Mouse (Mus musculus) heart, adult 9 months (tissue): ENCODE measurements around the gene Cdk2ap1.
A peak's percentile ranks its signal among the peaks of the same experiment; 100 is the strongest.
"Not testable (repeated sequence)": the region's sequence is repeated elsewhere in the genome, so short reads cannot be mapped to it uniquely, and the experiment has no call there.

Experiments
- DNase-seq, 2 experiments: peaks; one replicate each; pipeline ENCODE4 v3.0.0; 2022; ENCODE audit warnings: low spot score in 2 of 2

The Cdk2ap1 gene

GRCm38 (mm10) chr5:124362982-124363381 lies at the start of gene Cdk2ap1:
Gene Cdk2ap1 (minus strand): TSS chr5:124363082.
- DNase-seq: not testable (repeated sequence)

- DNase-seq: no peak
These were observed 49.3 kb upstream of the Cdk2ap1 start for GRCm38 (mm10) chr5:124412163-124412562.

- DNase-seq: no peak
These were observed 47.9 kb upstream of the Cdk2ap1 start for GRCm38 (mm10) chr5:124410808-124411207.

GRCm38 (mm10) chr5:124393726-124394125 lies 30.8 kb upstream of the Cdk2ap1 start:
- no peak for DNase-seq

GRCm38 (mm10) chr5:124392412-124392811 lies 29.5 kb upstream of the Cdk2ap1 start:
- DNase-seq: no peak

DNA sequence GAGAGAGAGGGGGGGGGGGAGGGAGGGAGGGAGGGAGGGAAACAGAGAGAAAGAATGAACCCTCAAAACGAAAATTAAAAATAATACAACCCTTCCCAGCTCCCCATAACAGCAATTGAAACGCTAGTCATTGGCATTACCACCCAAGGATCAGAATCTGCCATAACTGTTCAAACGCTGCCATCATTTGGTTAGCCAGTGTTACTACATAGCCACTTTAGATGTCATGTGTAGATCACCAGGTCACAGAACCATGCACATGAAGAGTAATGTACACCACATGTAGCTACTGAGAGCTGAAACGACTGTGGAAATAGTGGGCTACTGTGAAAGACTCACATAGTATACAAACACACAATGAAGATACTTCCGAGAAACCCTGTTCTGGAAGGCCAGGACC lies 25.1 kb upstream of the Cdk2ap1 start:
- no peak for DNase-seq

DNA sequence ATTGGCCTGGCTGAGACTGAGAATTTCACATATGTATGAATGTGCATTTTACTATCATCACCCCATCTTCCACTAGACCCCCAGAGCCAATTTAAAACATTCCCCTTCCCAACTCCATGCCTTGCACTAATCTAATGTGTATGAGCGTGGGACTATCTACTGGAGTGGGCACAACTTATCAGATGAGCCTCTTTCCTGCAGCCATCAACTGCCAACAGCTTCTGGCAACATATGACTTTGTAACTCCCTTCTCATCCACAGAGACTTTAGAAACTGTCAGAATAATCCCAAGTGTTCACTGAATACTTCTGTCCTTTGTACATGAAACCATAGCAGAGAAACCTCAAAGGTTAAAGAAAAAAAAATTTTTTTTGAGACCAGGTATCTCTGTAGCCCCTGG lies 17.2 kb upstream of the Cdk2ap1 start:
- no peak for DNase-seq

GRCm38 (mm10) chr5:124377149-124377548 lies 14.3 kb upstream of the Cdk2ap1 start:
- no peak for DNase-seq

DNA sequence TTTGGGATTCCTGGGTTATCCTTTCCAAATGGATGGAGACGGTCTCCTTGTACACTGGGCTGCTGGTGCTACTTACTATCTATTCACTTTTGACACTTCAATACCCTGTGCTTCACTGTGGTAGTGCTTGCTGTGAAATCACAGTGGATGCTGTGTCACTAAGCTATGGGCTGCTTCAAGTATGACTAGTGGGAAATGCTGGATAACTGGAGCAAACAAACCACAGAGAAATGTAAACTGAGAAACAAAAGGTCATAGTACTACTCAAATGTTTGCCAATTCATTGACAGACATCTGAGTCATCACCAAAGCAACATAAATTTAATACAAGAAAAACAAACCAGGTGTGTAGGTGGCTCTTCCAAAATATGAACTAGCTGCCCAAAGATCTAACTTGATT lies 13.5 kb upstream of the Cdk2ap1 start:
- DNase-seq: no peak

- DNase-seq: no peak
These were observed 11.4 kb upstream of the Cdk2ap1 start for GRCm38 (mm10) chr5:124374298-124374697.

- no peak for DNase-seq
These were observed 3.8 kb upstream of the Cdk2ap1 start for GRCm38 (mm10) chr5:124366721-124367120.

- DNase-seq: no peak
These were observed 2.9 kb upstream of the Cdk2ap1 start for GRCm38 (mm10) chr5:124365754-124366153.

DNA sequence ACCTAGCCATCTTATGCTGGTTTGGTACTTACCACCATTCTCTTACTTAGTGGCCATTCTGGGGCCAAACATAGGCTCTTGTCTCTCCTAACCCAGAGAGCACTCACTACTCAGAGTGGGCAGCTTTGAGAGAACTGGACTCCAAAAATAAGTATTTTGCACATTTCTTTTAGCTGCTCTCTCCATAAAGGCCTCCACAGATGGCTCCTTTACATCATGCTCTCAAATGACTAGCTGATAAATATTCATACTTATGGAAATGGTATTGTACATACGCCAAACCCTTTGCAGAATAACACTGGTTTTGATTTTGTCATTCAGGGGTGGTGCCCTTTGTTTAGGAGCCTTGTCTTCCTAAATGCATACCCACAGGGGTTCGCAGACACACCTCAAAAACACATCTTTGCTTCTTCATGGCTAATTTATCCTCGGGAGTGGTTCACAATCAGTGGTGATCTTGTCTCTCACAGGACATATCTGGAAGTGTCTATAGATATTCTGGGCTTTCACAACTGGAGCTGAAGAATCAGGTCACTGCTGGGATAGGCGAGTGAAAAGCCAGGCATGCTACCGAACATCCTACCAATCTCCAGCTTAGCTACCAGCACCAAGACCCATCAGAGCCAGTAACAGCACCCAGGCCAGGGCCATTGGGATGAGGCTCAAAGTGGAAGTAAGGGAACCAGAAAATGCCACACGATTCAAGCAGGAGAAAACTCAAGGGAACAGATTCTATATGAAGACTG lies 1.5 kb upstream of the Cdk2ap1 start:
- DNase-seq: no peak

- no peak for DNase-seq
These were observed 3.2 kb downstream of the Cdk2ap1 start for GRCm38 (mm10) chr5:124359641-124360040.

GRCm38 (mm10) chr5:124356695-124357094 lies 6.2 kb downstream of the Cdk2ap1 start:
- no peak for DNase-seq

DNA sequence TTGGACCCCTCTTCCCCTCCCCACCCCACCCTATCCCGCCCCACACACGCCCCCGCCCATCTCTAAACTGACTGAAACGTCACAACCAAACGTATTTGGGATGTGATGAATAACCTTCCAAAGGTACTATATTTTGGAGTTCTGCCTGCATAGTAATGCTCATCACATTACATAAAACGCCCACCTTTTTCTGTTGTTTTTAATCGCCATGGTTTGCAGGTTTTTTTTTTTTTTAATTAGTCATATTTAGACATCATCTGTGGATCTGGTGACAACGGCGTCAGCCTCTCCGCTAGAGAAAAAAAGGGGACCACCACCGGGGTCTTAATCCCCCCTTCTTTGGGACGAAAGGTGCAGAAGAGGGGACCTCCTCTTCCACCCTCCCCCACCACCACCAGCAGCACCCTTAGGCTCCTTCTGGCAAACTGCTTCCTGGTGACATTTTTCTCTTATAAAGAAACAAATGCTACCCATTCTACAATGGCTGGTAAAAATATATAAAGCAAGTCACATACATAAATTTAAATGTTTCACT lies 7.4 kb downstream of the Cdk2ap1 start:
- DNase-seq: no peak

- peak; percentile 45 to 46 for DNase-seq
These were observed 8.1 kb downstream of the Cdk2ap1 start for GRCm38 (mm10) chr5:124354574-124355424.

- DNase-seq: peak in 1 of 2 experiments; percentile 20
These were observed 8.9 kb downstream of the Cdk2ap1 start for GRCm38 (mm10) chr5:124353726-124354547.

GRCm38 (mm10) chr5:124353011-124353725 lies 9.7 kb downstream of the Cdk2ap1 start:
- DNase-seq: peak; percentile 44 to 52

DNA sequence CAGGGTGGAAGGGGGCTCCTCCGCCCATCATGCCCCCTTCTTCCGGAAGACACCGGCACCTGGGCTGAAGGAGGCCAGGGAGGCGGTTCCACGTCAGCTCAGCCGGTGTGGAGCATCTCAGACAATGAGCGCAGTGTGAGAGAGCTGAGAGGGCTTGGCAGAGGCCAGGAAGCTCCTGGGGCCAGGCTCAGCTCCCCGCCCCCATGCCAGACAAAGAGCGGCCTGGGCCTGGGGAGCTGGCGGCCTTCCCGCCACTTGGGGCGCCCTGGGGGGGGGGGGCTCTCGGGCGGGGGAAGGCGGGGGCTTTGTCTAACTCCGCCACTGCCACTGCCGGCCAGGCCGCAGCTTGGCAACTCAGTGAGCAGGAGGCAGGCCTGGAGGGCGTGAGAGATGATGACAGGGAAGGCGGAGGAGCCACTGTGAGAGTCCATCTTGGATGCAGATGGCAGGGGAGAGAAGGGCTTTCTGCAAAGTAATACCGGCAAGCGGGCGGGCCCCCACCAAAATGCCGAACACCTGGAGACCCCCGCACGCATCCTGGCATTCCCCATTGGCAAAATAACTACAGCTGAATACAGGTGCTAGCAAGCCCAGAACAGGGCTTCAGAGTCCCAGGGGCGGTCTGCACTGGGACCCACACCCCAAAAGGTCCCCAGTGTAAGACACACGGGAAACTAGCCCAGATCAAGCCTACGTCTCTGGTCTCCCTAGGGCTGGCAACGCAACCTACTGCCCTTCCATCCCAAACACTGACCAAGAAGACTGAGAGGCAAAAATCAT lies 10.6 kb downstream of the Cdk2ap1 start:
- DNase-seq: peak; percentile 78 to 85
